Mouse (Mus musculus) heart, adult 2 months (tissue): ENCODE results near the gene Cd7.

ENCODE experiments used
- CTCF ChIP-seq: fragments of 200-600 bp; IDR thresholded peaks from 2 replicates; pipeline ENCODE4 v1.8.1; 2022; ENCODE audit warnings: antibody characterized with exemption, mild to moderate bottlenecking, moderate library complexity
- EP300 ChIP-seq: fragments of 200-500 bp; IDR thresholded peaks from 2 replicates; pipeline ENCODE4 v1.6.1; 2011; ENCODE audit warnings: low read depth, low read length, control low read depth; ENCODE audit not compliant: insufficient read depth
- POLR2A ChIP-seq: fragments of 200-500 bp; IDR thresholded peaks from 2 replicates; pipeline ENCODE4 v1.6.1; 2011; ENCODE audit warnings: mild to moderate bottlenecking, low read depth, low read length, control low read depth; ENCODE audit not compliant: insufficient read depth

- TF ChIP-seq CTCF = no peak
- TF ChIP-seq EP300 = no peak
- no peak for TF ChIP-seq POLR2A
Measured at GRCm38 (mm10) chr11:121024163-121024562, 15.1 kb downstream of the Cd7 start.
